Mouse (Mus musculus) liver, embryonic 14.5 days (tissue): ENCODE measurements at regions not wholly inside any gene's neighbourhood (a gene's known extent, or its start where the extent isn't known, plus 50 kb on each side); places are given as distances from the start of the nearest gene placed in this dataset.

Experiments used
- CTCF ChIP-seq: IDR thresholded peaks from 2 replicates; pipeline ENCODE4 v1.5.1; 2016; ENCODE audit warnings: antibody characterized with exemption, low read depth, control low read depth
- EP300 ChIP-seq: IDR thresholded peaks from 2 replicates; pipeline ENCODE4 v1.6.1; 2016; ENCODE audit warnings: antibody characterized with exemption, low read depth

DNA sequence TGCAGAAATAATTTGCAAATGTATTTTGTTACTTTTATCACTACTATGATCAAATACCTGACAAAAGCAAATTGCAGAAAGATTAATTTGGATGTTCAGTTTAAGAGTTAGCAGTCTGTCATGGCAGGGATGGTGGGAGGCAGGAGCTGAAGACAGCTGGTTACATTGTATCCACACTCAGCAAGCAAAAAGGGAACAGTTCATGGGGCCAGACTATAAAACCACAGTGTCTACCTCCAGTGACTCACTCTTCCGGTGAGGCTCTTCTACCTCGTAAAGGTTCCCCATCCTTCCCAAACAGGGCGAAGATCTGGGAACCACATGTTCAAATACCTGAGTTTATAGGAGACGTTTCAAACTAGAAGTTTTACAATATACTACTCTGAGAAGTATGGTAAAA, 145.2 kb upstream of the Fam78b start:
- TF ChIP-seq CTCF (no peak), EP300 (no peak)
